Mouse (Mus musculus) lung, postnatal 0 days (tissue): ENCODE results near the gene 1520401A03Rik.

Experiments
- CTCF ChIP-seq: IDR thresholded peaks from 2 replicates; pipeline ENCODE4 v1.5.1; 2016; ENCODE audit warnings: antibody characterized with exemption, mild to moderate bottlenecking
- EP300 ChIP-seq: IDR thresholded peaks from 2 replicates; pipeline ENCODE4 v1.6.1; 2016; ENCODE audit warnings: antibody characterized with exemption, mild to moderate bottlenecking, control low read depth

GRCm38 (mm10) chr17:23737493-23738445 lies 15.2 kb upstream of the 1520401A03Rik start:
- TF ChIP-seq CTCF (peak; percentile 52), EP300 (no peak)
